Mouse (Mus musculus): Measurements from ENCODE around the gene Src. TPM values are rescaled to one million over a fixed set of nuclear protein-coding genes. Genes with fewer than 3 reads are reported as not detected.
A peak's percentile ranks its signal among the peaks of the same experiment; 100 is the strongest.

Src gene
- polyA plus RNA-seq, 1 experiment from 2014 or later = 30.1 TPM

GRCm38 (mm10) chr2:157463887-157464745 lies 45.9 kb downstream of the Src start:
- peaks cover 77% of the 10 kb centered on the region for H3K36me3 ChIP-seq (replicated peaks; ENCODE audit: control insufficient read depth, insufficient read depth)
- WGBS = 14% methylated on average over 16 of the region's 16 CpGs

GRCm38 (mm10) chr2:157464746-157465126 lies 46.5 kb downstream of the Src start:
- Histone ChIP-seq H3K4me2 (replicated peaks) (peak overlapping the region; percentile 19), H3K4me3 (replicated peaks; ENCODE audit: low read length) (no peak overlapping the region), H3K27me3 (ENCODE audit: control insufficient read depth, insufficient read depth, low read length) (no peaks in the 10 kb centered on the region), H3K4me1 (replicated peaks; ENCODE audit: control insufficient read depth, insufficient read depth, low read length) (peaks cover 48% of the 10 kb centered on the region), H3K9me3 (ENCODE audit: control insufficient read depth, low read length) (no peaks in the 10 kb centered on the region), H3K27ac (peak overlapping the region; percentile 98), H3K36me3 (replicated peaks; ENCODE audit: control insufficient read depth, insufficient read depth) (peaks cover 77% of the 10 kb centered on the region), H3K9ac (peak overlapping the region; percentile 64)
- ATAC-seq (ENCODE audit: low FRiP score) = peak; percentile 95
- 2% methylated on average over 12 of the region's 12 CpGs for WGBS
- DNase-seq (ENCODE audit: low spot score) = peak; percentile 86

More at GRCm38 (mm10) chr2:157463887-157464745, 45.9 kb downstream of the Src start:
- DNase-seq (ENCODE audit: low spot score) = peak; percentile 32
- H3K4me3 ChIP-seq (replicated peaks; ENCODE audit: low read length) = no peak overlapping the region
- ATAC-seq (ENCODE audit: low FRiP score) = peak; percentile 32; the same call in 1 of the 2 replicates
- H3K27me3 ChIP-seq (ENCODE audit: control insufficient read depth, insufficient read depth, low read length) = no peaks in the 10 kb centered on the region
- H3K4me2 ChIP-seq (replicated peaks) = peak overlapping the region; percentile 19
- peak overlapping the region; percentile 64 for H3K9ac ChIP-seq
- peaks cover 48% of the 10 kb centered on the region for H3K4me1 ChIP-seq (replicated peaks; ENCODE audit: control insufficient read depth, insufficient read depth, low read length)
- no peaks in the 10 kb centered on the region for H3K9me3 ChIP-seq (ENCODE audit: control insufficient read depth, low read length)
- H3K27ac ChIP-seq = peak overlapping the region; percentile 98

DNA sequence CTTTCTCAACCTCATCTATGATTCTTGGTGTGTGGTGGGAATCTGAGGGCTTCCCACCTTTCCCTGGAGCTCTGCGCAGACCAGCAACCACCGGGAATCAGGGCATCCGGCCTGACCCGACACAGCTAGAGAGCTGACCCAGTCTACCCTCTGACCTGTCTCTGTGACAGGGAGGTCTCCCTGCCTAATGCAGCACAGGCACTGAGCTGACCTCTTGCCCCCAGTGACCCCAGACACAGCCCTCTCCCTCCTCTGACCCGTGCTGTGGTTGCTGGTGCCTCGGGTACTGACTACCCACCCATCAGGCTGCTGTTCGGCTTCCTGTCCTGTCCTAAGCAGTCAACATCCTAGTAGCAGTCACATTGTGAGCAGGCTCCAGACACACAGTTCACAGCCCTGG lies 48.6 kb downstream of the Src start:
- peak overlapping the region; percentile 98 for H3K27ac ChIP-seq
- H3K9me3 ChIP-seq (ENCODE audit: control insufficient read depth, low read length) = no peaks in the 10 kb centered on the region
- H3K4me3 ChIP-seq (replicated peaks; ENCODE audit: low read length) = no peak overlapping the region
- ATAC-seq (ENCODE audit: low FRiP score) (no peak), DNase-seq (ENCODE audit: low spot score) (no peak)
- WGBS = 28% methylated on average over 7 of the region's 7 CpGs
- 0 out of 2 replicates have a peak overlapping the region, but pooled peaks have one; percentile 6 for H3K9ac ChIP-seq
- H3K4me1 ChIP-seq (replicated peaks; ENCODE audit: control insufficient read depth, insufficient read depth, low read length) = peaks cover 52% of the 10 kb centered on the region
- peaks cover 78% of the 10 kb centered on the region for H3K36me3 ChIP-seq (replicated peaks; ENCODE audit: control insufficient read depth, insufficient read depth)
- H3K27me3 ChIP-seq (ENCODE audit: control insufficient read depth, insufficient read depth, low read length) = no peaks in the 10 kb centered on the region
- no peak overlapping the region for H3K4me2 ChIP-seq (replicated peaks)

- no peak for ATAC-seq (ENCODE audit: low FRiP score)
- H3K36me3 ChIP-seq (replicated peaks; ENCODE audit: control insufficient read depth, insufficient read depth) = peaks cover 72% of the 10 kb centered on the region
- no peaks in the 10 kb centered on the region for H3K27me3 ChIP-seq (ENCODE audit: control insufficient read depth, insufficient read depth, low read length)
- peaks cover 43% of the 10 kb centered on the region for H3K4me1 ChIP-seq (replicated peaks; ENCODE audit: control insufficient read depth, insufficient read depth, low read length)
- no peak overlapping the region for H3K4me2 ChIP-seq (replicated peaks)
- H3K9me3 ChIP-seq (ENCODE audit: control insufficient read depth, low read length) = no peaks in the 10 kb centered on the region
- H3K9ac ChIP-seq = no peak overlapping the region; the same call in 1 of the 2 replicates
- no peak for DNase-seq (ENCODE audit: low spot score)
- no peak overlapping the region for H3K4me3 ChIP-seq (replicated peaks; ENCODE audit: low read length)
- H3K27ac ChIP-seq = no peak overlapping the region
- 75% methylated on average over 8 of the region's 8 CpGs for WGBS
These were observed 50.0 kb downstream of the Src start for GRCm38 (mm10) chr2:157468130-157468796.

GRCm38 (mm10) chr2:157471292-157471691 lies 53.0 kb downstream of the Src start:
- Histone ChIP-seq H3K27me3 (ENCODE audit: control insufficient read depth, insufficient read depth, low read length) (no peaks in the 10 kb centered on the region), H3K4me2 (replicated peaks) (no peak overlapping the region), H3K4me3 (replicated peaks; ENCODE audit: low read length) (no peak overlapping the region), H3K9me3 (ENCODE audit: control insufficient read depth, low read length) (no peaks in the 10 kb centered on the region), H3K36me3 (replicated peaks; ENCODE audit: control insufficient read depth, insufficient read depth) (peaks cover 53% of the 10 kb centered on the region), H3K4me1 (replicated peaks; ENCODE audit: control insufficient read depth, insufficient read depth, low read length) (peaks cover 43% of the 10 kb centered on the region), H3K9ac (0 out of 2 replicates have a peak overlapping the region, but pooled peaks have one; percentile 35), H3K27ac (peak overlapping the region; percentile 16; the same call in 1 of the 2 replicates)
- DNase-seq (ENCODE audit: low spot score) (no peak), ATAC-seq (ENCODE audit: low FRiP score) (no peak)
- 68% methylated on average over 7 of the region's 7 CpGs for WGBS

- H3K4me2 ChIP-seq (replicated peaks) = no peak overlapping the region
- WGBS = 67% methylated on average over 6 of the region's 6 CpGs
- H3K9ac ChIP-seq = 0 out of 2 replicates have a peak overlapping the region, but pooled peaks have one; percentile 35
- H3K9me3 ChIP-seq (ENCODE audit: control insufficient read depth, low read length) = no peaks in the 10 kb centered on the region
- H3K27me3 ChIP-seq (ENCODE audit: control insufficient read depth, insufficient read depth, low read length) = no peaks in the 10 kb centered on the region
- H3K4me1 ChIP-seq (replicated peaks; ENCODE audit: control insufficient read depth, insufficient read depth, low read length) = peaks cover 46% of the 10 kb centered on the region
- 0 out of 2 replicates have a peak overlapping the region, but pooled peaks have one; percentile 16 for H3K27ac ChIP-seq
- no peak overlapping the region for H3K4me3 ChIP-seq (replicated peaks; ENCODE audit: low read length)
- peaks cover 49% of the 10 kb centered on the region for H3K36me3 ChIP-seq (replicated peaks; ENCODE audit: control insufficient read depth, insufficient read depth)
- ATAC-seq (ENCODE audit: low FRiP score) (no peak), DNase-seq (ENCODE audit: low spot score) (no peak)
These were observed 53.5 kb downstream of the Src start for GRCm38 (mm10) chr2:157471737-157472136.

DNA sequence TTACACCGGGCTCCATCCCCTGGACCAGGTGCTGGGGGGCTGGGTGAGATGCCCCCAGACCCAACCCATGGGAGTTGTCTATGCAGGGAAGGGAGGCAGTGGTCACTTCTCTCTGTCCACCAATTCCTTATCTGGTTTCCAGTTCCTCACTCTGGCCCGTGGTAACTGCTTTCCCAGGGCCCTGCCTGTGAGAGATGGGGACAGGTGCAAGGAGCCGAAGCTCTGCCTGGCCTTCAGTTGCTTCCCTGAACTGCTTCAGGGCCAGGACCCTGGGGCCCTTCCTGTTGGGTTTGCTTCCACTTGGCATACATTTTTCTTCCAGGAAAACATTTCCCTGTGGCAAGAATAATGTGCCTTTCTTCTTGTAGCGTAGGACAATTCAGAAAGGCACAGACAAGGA lies 54.2 kb downstream of the Src start:
- ATAC-seq (ENCODE audit: low FRiP score) (no peak), DNase-seq (ENCODE audit: low spot score) (no peak)
- Histone ChIP-seq H3K4me3 (replicated peaks; ENCODE audit: low read length) (no peak overlapping the region), H3K4me2 (replicated peaks) (no peak overlapping the region), H3K9ac (peak overlapping the region; percentile 59; the same call in 1 of the 2 replicates), H3K27ac (peak overlapping the region; percentile 95), H3K4me1 (replicated peaks; ENCODE audit: control insufficient read depth, insufficient read depth, low read length) (peaks cover 47% of the 10 kb centered on the region), H3K27me3 (ENCODE audit: control insufficient read depth, insufficient read depth, low read length) (no peaks in the 10 kb centered on the region), H3K9me3 (ENCODE audit: control insufficient read depth, low read length) (no peaks in the 10 kb centered on the region), H3K36me3 (replicated peaks; ENCODE audit: control insufficient read depth, insufficient read depth) (peaks cover 42% of the 10 kb centered on the region)
- WGBS = 63% methylated on average over 4 of the region's 4 CpGs

GRCm38 (mm10) chr2:157474269-157474729 lies 56.1 kb downstream of the Src start:
- no peak overlapping the region for H3K4me3 ChIP-seq (replicated peaks; ENCODE audit: low read length)
- peaks cover 24% of the 10 kb centered on the region for H3K36me3 ChIP-seq (replicated peaks; ENCODE audit: control insufficient read depth, insufficient read depth)
- DNase-seq (ENCODE audit: low spot score) (no peak), ATAC-seq (ENCODE audit: low FRiP score) (no peak)
- H3K4me1 ChIP-seq (replicated peaks; ENCODE audit: control insufficient read depth, insufficient read depth, low read length) = peaks cover 53% of the 10 kb centered on the region
- 6% methylated on average over 6 of the region's 6 CpGs for WGBS
- no peak overlapping the region for H3K4me2 ChIP-seq (replicated peaks)
- H3K9ac ChIP-seq = peak overlapping the region; percentile 59; the same call in 1 of the 2 replicates
- H3K27me3 ChIP-seq (ENCODE audit: control insufficient read depth, insufficient read depth, low read length) = no peaks in the 10 kb centered on the region
- no peaks in the 10 kb centered on the region for H3K9me3 ChIP-seq (ENCODE audit: control insufficient read depth, low read length)
- H3K27ac ChIP-seq = peak overlapping the region; percentile 95

Measured in hindbrain, embryonic 14.5 days (tissue).